Mouse (Mus musculus) kidney, embryonic 16.5 days (tissue): Measurements from ENCODE around the gene Oma1. TPM values are rescaled to one million over a fixed set of nuclear protein-coding genes. Genes with fewer than 3 reads are reported as not detected.
A peak's percentile ranks its signal among the peaks of the same experiment; 100 is the strongest.

Source experiments
- ATAC-seq: fragments of 200-750 bp; cut with Nextera tagmentation; 2 replicates; pipeline ENCODE4 v1.8.0; 2017; ENCODE audit warnings: moderate TSS enrichment; ENCODE audit not compliant: low FRiP score, low TSS enrichment
- H3K27ac ChIP-seq: fragments of 300-500 bp; sonication (generic); 2 replicates; pipeline ENCODE4 v1.5.1; 2014; ENCODE audit warnings: low read length
- H3K27me3 ChIP-seq: fragments of 300-500 bp; sonication (generic); 2 replicates; pipeline ENCODE4 v1.6.1; 2014; ENCODE audit warnings: low read length, control low read depth, mixed read lengths; ENCODE audit not compliant: insufficient read depth
- H3K36me3 ChIP-seq: fragments of 300-500 bp; sonication (generic); 2 replicates; pipeline ENCODE4 v1.6.1; 2014; ENCODE audit warnings: low read length, control low read depth, mixed read lengths; ENCODE audit not compliant: insufficient read depth
- H3K4me1 ChIP-seq: fragments of 300-500 bp; sonication (generic); 2 replicates; pipeline ENCODE4 v1.6.1; 2014; ENCODE audit warnings: low read length, control low read depth, mixed read lengths; ENCODE audit not compliant: insufficient read depth
- H3K4me2 ChIP-seq: fragments of 300-500 bp; sonication (generic); replicated peaks from 2 replicates; pipeline ENCODE4 v1.6.1; 2014; ENCODE audit warnings: low read depth, low read length
- H3K4me3 ChIP-seq: fragments of 300-500 bp; sonication (generic); 2 replicates; pipeline ENCODE4 v1.5.1; 2014; ENCODE audit warnings: mild to moderate bottlenecking, low read length
- H3K9ac ChIP-seq: fragments of 300-500 bp; sonication (generic); replicated peaks from 2 replicates; pipeline ENCODE4 v1.6.1; 2014; ENCODE audit warnings: low read length
- H3K9me3 ChIP-seq: fragments of 300-500 bp; sonication (generic); 2 replicates; pipeline ENCODE4 v1.6.1; 2016; ENCODE audit warnings: low read length, control low read depth
- WGBS: fragments of 180-500 bp; shearing (Covaris S2); extraction: QIAGEN DNeasy Blood & Tissue Kit; methylation state at CpG from one replicate; pipeline ENCODE4 v1.1.7; 2014; 5-methylcytosine and 5-hydroxymethylcytosine counted together
- polyA plus RNA-seq: library from polyadenylated mRNA; unstranded; fragments of >200 nt; fragmentation: Nextera tagmentation; extraction: Ambion mirVana; gene quantifications from 2 replicates; pipeline ENCODE4 v1.2.1, GENCODE M21; 2015

Oma1 gene
- 25.0 and 27.1 TPM in 2 replicates for polyA plus RNA-seq

GRCm38 (mm10) chr4:103313587-103314525, at the start of gene Oma1:
Oma1 (plus strand) TSS chr4:103313812.
- under 1% methylated on average over 46 of the region's 61 CpGs for WGBS
- Histone ChIP-seq H3K9ac (peak within 1 kb of the TSS; percentile 75), H3K27me3 (no peaks in the 10 kb centered on the region), H3K4me3 (peak within 1 kb of the TSS; percentile 63), H3K36me3 (no peaks in the 10 kb centered on the region), H3K4me2 (peak within 1 kb of the TSS; percentile 46), H3K9me3 (no peaks in the 10 kb centered on the region), H3K27ac (peak within 1 kb of the TSS; percentile 95), H3K4me1 (peaks cover 5% of the 10 kb centered on the region; the same call in 1 of the 2 replicates)
- peak; percentile 99 for ATAC-seq

DNA sequence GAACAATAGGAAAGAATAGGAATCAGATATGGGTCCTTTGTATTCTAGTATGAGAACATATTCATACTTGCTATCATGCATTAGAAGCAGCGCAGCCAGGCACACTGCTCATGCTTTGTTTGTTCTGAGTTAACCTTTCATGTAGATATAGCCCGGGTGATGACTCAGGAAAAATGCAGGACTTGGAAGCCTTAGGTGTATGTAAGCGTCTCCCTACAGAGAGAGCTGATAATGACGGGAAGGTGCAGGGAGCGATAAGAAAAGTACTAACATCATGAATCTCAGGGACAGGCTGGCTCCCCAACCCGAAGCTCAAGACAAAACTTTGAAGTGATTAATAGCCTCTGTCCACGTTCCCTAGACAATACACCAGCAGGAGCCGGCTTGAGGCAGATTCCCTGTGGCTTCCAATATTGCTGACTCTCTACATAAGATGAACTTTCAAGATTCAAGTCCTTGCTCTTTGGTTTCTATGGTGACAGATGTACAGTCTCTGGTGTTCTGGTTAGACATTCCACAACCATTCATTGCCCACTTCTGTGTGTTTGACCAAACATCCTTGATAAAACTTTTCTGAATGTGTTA, 49.7 kb upstream of the Oma1 start:
- Histone ChIP-seq H3K27ac (no peak overlapping the region), H3K4me2 (no peak overlapping the region), H3K9ac (no peak overlapping the region), H3K4me3 (no peak overlapping the region), H3K9me3 (no peaks in the 10 kb centered on the region), H3K27me3 (no peaks in the 10 kb centered on the region), H3K4me1 (no peaks in the 10 kb centered on the region), H3K36me3 (no peaks in the 10 kb centered on the region)
- 25% methylated on average over 8 of the region's 8 CpGs for WGBS
- no peak for ATAC-seq

GRCm38 (mm10) chr4:103265166-103265565, 48.4 kb upstream of the Oma1 start:
- H3K27ac ChIP-seq = no peak overlapping the region
- no peaks in the 10 kb centered on the region for H3K27me3 ChIP-seq
- no peak for ATAC-seq
- no peak overlapping the region for H3K4me2 ChIP-seq
- WGBS = 49% methylated on average over 2 of the region's 2 CpGs
- no peaks in the 10 kb centered on the region for H3K4me1 ChIP-seq
- no peak overlapping the region for H3K4me3 ChIP-seq
- H3K36me3 ChIP-seq = no peaks in the 10 kb centered on the region
- H3K9ac ChIP-seq = no peak overlapping the region
- H3K9me3 ChIP-seq = no peaks in the 10 kb centered on the region

DNA sequence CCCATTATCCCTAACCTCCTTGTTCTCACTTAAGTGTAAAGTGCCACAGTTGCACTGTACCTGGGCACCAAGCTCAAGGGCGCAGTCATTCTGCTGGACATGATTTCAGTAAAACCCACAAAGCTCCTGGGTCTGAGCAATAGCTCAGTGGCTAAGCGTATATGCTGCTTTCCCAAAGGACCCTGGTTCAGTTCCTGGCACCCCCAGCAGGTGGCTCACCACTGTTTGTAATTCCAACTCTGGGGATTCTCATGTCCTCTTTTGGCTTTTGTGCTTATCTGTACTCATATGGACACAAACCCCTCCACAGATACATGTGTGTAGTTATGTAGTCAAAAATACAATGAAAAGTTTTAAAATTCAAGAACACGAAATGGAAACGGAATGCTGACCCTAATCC, 44.3 kb upstream of the Oma1 start:
- Histone ChIP-seq H3K4me3 (no peak overlapping the region), H3K4me1 (no peaks in the 10 kb centered on the region), H3K36me3 (no peaks in the 10 kb centered on the region), H3K9ac (no peak overlapping the region), H3K9me3 (no peaks in the 10 kb centered on the region), H3K27ac (no peak overlapping the region), H3K4me2 (no peak overlapping the region), H3K27me3 (no peaks in the 10 kb centered on the region)
- 84% methylated on average over 4 of the region's 4 CpGs for WGBS
- ATAC-seq = no peak

GRCm38 (mm10) chr4:103273021-103273420, 40.6 kb upstream of the Oma1 start:
- no peak overlapping the region for H3K4me2 ChIP-seq
- WGBS = 60% methylated on average over 7 of the region's 8 CpGs
- no peak for ATAC-seq

DNA sequence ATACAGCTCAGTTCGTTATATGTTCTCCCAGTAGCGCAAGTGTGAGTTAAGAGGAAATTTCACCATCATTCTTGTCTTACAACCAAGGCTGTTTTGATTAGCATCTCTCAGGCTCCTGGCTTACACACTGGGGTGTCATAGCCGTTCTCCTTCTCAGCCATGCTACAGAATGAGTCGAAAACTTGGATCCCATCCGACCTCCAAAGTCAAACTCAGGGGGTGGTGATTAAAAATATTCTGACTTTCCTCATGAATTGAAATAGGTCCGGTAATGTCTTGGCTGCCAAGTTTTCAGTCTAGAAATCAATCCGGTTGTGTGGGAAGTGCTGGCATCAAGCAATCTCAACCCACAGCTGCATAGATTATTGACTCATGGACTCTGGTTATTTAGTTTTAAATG, 25.3 kb upstream of the Oma1 start:
- 89% methylated on average over 7 of the region's 7 CpGs for WGBS
- Histone ChIP-seq H3K9me3 (no peaks in the 10 kb centered on the region), H3K27me3 (no peaks in the 10 kb centered on the region), H3K4me2 (no peak overlapping the region), H3K27ac (no peak overlapping the region), H3K36me3 (no peaks in the 10 kb centered on the region), H3K4me1 (no peaks in the 10 kb centered on the region), H3K4me3 (no peak overlapping the region), H3K9ac (no peak overlapping the region)
- no peak for ATAC-seq

More at GRCm38 (mm10) chr4:103273021-103273420, 40.6 kb upstream of the Oma1 start:
- Histone ChIP-seq H3K9me3 (no peaks in the 10 kb centered on the region), H3K27ac (no peak overlapping the region), H3K36me3 (no peaks in the 10 kb centered on the region), H3K27me3 (no peaks in the 10 kb centered on the region), H3K4me3 (no peak overlapping the region), H3K9ac (no peak overlapping the region), H3K4me1 (no peaks in the 10 kb centered on the region)

DNA sequence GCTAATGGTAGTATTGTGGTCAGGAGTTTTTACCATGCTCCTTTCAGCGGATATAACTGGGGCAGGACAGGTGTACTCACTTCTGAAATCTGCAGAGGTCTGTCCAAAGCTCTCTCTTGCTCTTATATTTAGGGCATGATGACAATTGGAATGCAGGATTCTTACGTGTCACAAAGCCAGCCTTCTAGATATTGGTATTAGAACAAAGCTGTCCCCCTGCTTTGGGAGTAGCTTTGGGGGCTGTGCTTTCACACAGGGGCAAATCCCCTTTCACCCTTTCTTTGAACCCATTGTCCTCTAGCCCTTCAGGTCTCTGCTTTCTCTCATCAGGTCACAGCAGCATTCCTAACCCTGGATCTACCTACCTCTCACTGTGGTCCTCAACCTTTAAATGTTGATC, 22.8 kb upstream of the Oma1 start, which contains the start of gene 4921539E11Rik:
Gene 4921539E11Rik (minus strand): TSS at position 101 of the 400 bp plus-strand sequence.
- Histone ChIP-seq H3K4me1 (no peaks in the 10 kb centered on the region), H3K9ac (no peak within 1 kb of the TSS), H3K4me2 (no peak within 1 kb of the TSS), H3K36me3 (no peaks in the 10 kb centered on the region), H3K27ac (no peak within 1 kb of the TSS), H3K4me3 (no peak within 1 kb of the TSS), H3K9me3 (no peaks in the 10 kb centered on the region), H3K27me3 (no peaks in the 10 kb centered on the region)
- ATAC-seq = no peak
- WGBS = 70% methylated on average over 2 of the region's 2 CpGs

- H3K4me1 ChIP-seq = no peaks in the 10 kb centered on the region
- H3K4me2 ChIP-seq = no peak overlapping the region
- no peak for ATAC-seq
- WGBS = 57% methylated on average over 10 of the region's 10 CpGs
- H3K9me3 ChIP-seq = no peaks in the 10 kb centered on the region
- H3K4me3 ChIP-seq = no peak overlapping the region
- no peak overlapping the region for H3K27ac ChIP-seq
- no peak overlapping the region for H3K9ac ChIP-seq
- no peaks in the 10 kb centered on the region for H3K27me3 ChIP-seq
- no peaks in the 10 kb centered on the region for H3K36me3 ChIP-seq
Measured at GRCm38 (mm10) chr4:103299342-103299741, 14.3 kb upstream of the Oma1 start.

DNA sequence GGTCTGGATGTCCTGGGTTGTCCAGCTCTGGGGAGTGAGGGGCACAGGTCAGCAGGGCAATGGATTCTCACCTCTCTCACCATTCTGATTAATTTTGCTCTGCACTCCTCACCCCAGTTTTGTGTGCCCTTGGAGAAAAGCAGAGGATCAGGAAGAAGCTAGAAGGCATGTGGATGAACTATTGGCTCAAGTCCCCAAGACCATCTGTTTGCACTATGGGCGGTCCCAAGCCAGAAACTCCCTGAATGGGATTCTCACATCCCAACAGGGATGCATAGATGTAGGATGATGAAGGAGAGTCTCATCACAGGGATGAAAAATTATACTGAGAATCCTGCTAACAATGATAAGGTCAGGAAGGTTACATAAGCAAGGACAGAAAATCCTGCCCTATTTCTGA, 9.8 kb upstream of the Oma1 start:
- no peak overlapping the region for H3K4me3 ChIP-seq
- H3K36me3 ChIP-seq = no peaks in the 10 kb centered on the region
- no peak for ATAC-seq
- WGBS = 88% methylated on average over 1 of the region's 1 CpGs
- no peak overlapping the region for H3K4me2 ChIP-seq
- no peaks in the 10 kb centered on the region for H3K9me3 ChIP-seq
- no peak overlapping the region for H3K9ac ChIP-seq
- no peaks in the 10 kb centered on the region for H3K27me3 ChIP-seq
- H3K4me1 ChIP-seq = no peaks in the 10 kb centered on the region
- H3K27ac ChIP-seq = no peak overlapping the region

DNA sequence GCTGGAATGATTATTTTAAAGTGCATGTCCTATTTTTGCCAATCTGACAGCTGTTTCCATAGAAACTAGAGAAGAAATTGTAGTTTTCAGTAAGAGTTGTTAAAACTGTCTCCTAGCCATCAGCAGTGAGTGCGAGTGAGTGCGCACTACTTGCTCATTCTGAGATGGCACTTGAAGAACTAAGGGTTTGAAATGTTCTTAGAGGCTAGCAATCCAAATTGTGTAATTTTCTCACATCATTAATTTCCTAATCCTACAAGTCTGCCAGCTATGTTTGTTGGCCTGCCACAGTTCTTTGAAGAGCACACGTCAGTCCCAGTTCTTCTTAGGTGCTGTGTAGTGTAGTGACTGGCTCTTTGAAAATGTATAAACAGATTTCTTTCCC, 906 bp downstream of the Oma1 start:
- no peak overlapping the region for H3K27ac ChIP-seq
- no peaks in the 10 kb centered on the region for H3K27me3 ChIP-seq
- 42% methylated on average over 3 of the region's 3 CpGs for WGBS
- peak overlapping the region; percentile 45 for H3K4me2 ChIP-seq
- peak overlapping the region; percentile 63 for H3K4me3 ChIP-seq
- ATAC-seq = no peak
- H3K9ac ChIP-seq = peak overlapping the region; percentile 75
- H3K9me3 ChIP-seq = no peaks in the 10 kb centered on the region
- peaks cover 5% of the 10 kb centered on the region; the same call in 1 of the 2 replicates for H3K4me1 ChIP-seq
- H3K36me3 ChIP-seq = 0 out of 2 replicates have a peak, but pooled peaks cover 3% of the 10 kb centered on the region
